In genomic region chr3:157576862-157577261, GRCm38 (mm10) we compare ENCODE assay signal across 18 mouse cellular contexts. TPM values are rescaled to one million over a fixed set of nuclear protein-coding genes. Genes with fewer than 3 reads are reported as not detected.
DNase-seq lines count a peak whose midpoint lies in the region; ATAC-seq and TF ChIP-seq lines count a peak whose summit lies in the region.
"Had no signal": no experiment of that assay in that cellular context is flagged by ENCODE, and none has a peak within 500 bp of the region (broad histone marks: within the 10 kb centered on the region; RNA-seq: fewer than 3 reads in every experiment).

No protein-coding gene starts in this region.

- no peaks in the 10 kb centered on the region for H3K27me3 ChIP-seq in megakaryocyte, embryonic 14.5 days (replicated peaks)
- H3K27me3 ChIP-seq: embryonic facial prominence, embryonic 12.5 days; forebrain, embryonic 13.5 days; forebrain, embryonic 15.5 days; Patski had no signal

- no peak for DNase-seq in layer of hippocampus, adult 2 months (ENCODE audit: low spot score in 2 of 2)
- no peak for DNase-seq in thymus, postnatal 25 days
- DNase-seq: adrenal gland, adult 8-10 months; cerebellum, adult 11-12 months; cerebellum, adult 2 months; cerebellum, adult 9-10 months; cerebellum, postnatal 10 days; cerebellum, postnatal 25 days; forebrain, postnatal 0 days had no signal

- peak overlapping the region; percentile 56 for H3K27ac ChIP-seq in bone marrow macrophage, adult 2 months (ENCODE audit: insufficient read depth, low read depth, low read length)
- no peak overlapping the region for H3K27ac ChIP-seq in layer of hippocampus, adult 2 months
- H3K27ac ChIP-seq: embryonic facial prominence, embryonic 10.5 days; embryonic facial prominence, embryonic 12.5 days; forebrain, embryonic 13.5 days; forebrain, embryonic 15.5 days had no signal

- no peaks in the 10 kb centered on the region for H3K9me3 ChIP-seq in megakaryocyte, embryonic 14.5 days
- H3K9me3 ChIP-seq: embryonic facial prominence, embryonic 10.5 days; embryonic facial prominence, embryonic 12.5 days; forebrain, embryonic 13.5 days; forebrain, embryonic 15.5 days had no signal

- peaks cover 21% of the 10 kb centered on the region for H3K36me3 ChIP-seq in megakaryocyte, embryonic 14.5 days (replicated peaks; ENCODE audit: low read length)
- H3K36me3 ChIP-seq: embryonic facial prominence, embryonic 10.5 days; embryonic facial prominence, embryonic 12.5 days; forebrain, embryonic 15.5 days had no signal

- peak overlapping the region; percentile 89 for H3K4me3 ChIP-seq in megakaryocyte, embryonic 14.5 days (replicated peaks)
- no peak overlapping the region for H3K4me3 ChIP-seq in bone marrow macrophage, adult 2 months (ENCODE audit: insufficient read depth, low read length)
- H3K4me3 ChIP-seq in layer of hippocampus, adult 2 months, result no peak overlapping the region
- H3K4me3 ChIP-seq: embryonic facial prominence, embryonic 10.5 days; embryonic facial prominence, embryonic 12.5 days; forebrain, embryonic 13.5 days; forebrain, embryonic 15.5 days had no signal

- TF ChIP-seq CTCF in bone marrow macrophage, adult 2 months (IDR thresholded peaks at IDR 0.05; ENCODE audit: low read depth, low read length), result no peak
- no peak for TF ChIP-seq CTCF in layer of hippocampus, adult 2 months (conservative IDR thresholded peaks at IDR 0.05)

- peaks cover 98% of the 10 kb centered on the region for H3K4me1 ChIP-seq in megakaryocyte, embryonic 14.5 days
- H3K4me1 ChIP-seq in bone marrow macrophage, adult 2 months (ENCODE audit: control insufficient read depth, insufficient read depth, low read length), result peaks cover 57% of the 10 kb centered on the region
- H3K4me1 ChIP-seq: embryonic facial prominence, embryonic 12.5 days; forebrain, embryonic 13.5 days; forebrain, embryonic 15.5 days had no signal

- no peak for ATAC-seq in megakaryocyte, adult 5-6 weeks (ENCODE audit: poor library complexity, severe bottlenecking)
- ATAC-seq: activated CD4-positive, CD25-positive, alpha-beta regulatory T cell, adult 4 months; forebrain, embryonic 13.5 days; forebrain, embryonic 15.5 days; forebrain, postnatal 0 days; Patski had no signal

- TF ChIP-seq POLR2A in bone marrow macrophage, adult 2 months (IDR thresholded peaks at IDR 0.05; ENCODE audit: borderline replicate concordance, low read depth, low read length), result no peak

RNA-seq across cellular contexts. Expression of gene Ptger3, which starts 10.2 kb away (rescaled TPM):
- 48.8 and 121 TPM in 2 replicates for polyA plus RNA-seq in megakaryocyte, embryonic 14.5 days (2012; ENCODE audit: insufficient read depth, low replicate concordance)
- total RNA-seq in megakaryocyte, adult 5-6 weeks (2015), result 2.1 and 2.2 TPM in 2 replicates
- total RNA-seq in megakaryocyte, adult 5-6 weeks (2017), result 2.2 and 3.8 TPM in 2 replicates
- 9.0 and 9.2 TPM in 2 replicates for polyA plus RNA-seq in bone marrow macrophage, adult 2 months (2012; ENCODE audit: insufficient read depth, insufficient read length, missing spikeins)
- total RNA-seq in layer of hippocampus, adult 2 months (2021), result 1 to 10 TPM; 1.8 to 2.0 TPM

RNA-seq across cellular contexts. Expression of gene Zranb2, which starts 42.9 kb away (rescaled TPM):
- polyA plus RNA-seq in megakaryocyte, embryonic 14.5 days (2012; ENCODE audit: insufficient read depth, low replicate concordance), result 1.5 and 8.4 TPM in 2 replicates
- 49.4 and 54.1 TPM in 2 replicates for total RNA-seq in megakaryocyte, adult 5-6 weeks (2015)
- total RNA-seq in megakaryocyte, adult 5-6 weeks (2017), result 195 and 221 TPM in 2 replicates
- polyA plus RNA-seq in bone marrow macrophage, adult 2 months (2012; ENCODE audit: insufficient read depth, insufficient read length, missing spikeins), result 63.7 and 64.7 TPM in 2 replicates
- 100 to 1,000 TPM; 137 to 143 TPM for total RNA-seq in layer of hippocampus, adult 2 months (2021)
